Mouse (Mus musculus) adrenal gland, adult (tissue): ENCODE measurements around the gene Xpr1.

ENCODE experiments used
- DNase-seq, 2 experiments: peaks; one replicate each; pipeline ENCODE4 v3.0.0; 2022 to 2023; ENCODE audit warnings: low spot score in 1 of 2; ENCODE audit not compliant: inconsistent age in 2 of 2

Xpr1 gene

DNA sequence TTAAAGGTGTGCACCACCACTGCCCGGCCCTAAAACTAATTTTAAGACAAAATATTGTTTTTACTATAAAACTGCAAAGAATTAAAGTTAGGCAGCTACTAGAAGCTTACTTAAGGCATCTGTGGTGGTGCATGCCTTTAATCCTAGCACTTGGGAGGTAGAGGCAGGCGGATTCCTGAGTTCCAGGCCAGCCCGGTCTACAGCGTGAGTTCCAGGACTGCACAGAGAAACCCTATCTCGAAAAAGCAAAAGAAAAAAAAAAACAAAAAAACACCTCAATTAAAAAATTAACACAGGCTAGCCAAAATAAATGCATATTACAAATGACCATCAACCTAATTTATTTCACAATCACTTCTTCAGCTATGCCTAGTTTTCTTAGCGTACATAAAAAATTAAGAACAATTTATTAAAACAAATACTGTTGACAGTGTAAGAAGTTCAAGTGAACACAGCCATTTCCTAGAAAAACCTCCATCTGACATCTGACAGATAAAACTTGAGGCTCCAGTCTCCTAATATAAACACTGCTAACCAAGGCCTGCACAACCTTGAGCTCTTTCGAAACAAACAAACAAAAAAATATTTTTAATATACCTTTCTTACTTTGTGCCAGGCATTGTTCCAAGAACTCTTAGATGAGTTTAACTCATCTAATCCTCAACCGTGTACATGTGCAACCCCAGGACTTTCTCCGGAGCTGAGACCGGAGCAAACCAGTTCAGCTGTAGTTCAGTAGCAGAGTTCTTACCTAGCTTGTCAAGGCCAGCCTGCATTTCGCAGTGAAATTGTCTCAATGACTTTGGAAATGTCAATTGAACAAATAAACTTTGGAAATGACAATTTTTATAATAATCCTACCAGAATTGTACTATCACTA is 9.3 kb downstream of the Xpr1 start:
- DNase-seq, result peak in 1 of 2 experiments; percentile 75

DNA sequence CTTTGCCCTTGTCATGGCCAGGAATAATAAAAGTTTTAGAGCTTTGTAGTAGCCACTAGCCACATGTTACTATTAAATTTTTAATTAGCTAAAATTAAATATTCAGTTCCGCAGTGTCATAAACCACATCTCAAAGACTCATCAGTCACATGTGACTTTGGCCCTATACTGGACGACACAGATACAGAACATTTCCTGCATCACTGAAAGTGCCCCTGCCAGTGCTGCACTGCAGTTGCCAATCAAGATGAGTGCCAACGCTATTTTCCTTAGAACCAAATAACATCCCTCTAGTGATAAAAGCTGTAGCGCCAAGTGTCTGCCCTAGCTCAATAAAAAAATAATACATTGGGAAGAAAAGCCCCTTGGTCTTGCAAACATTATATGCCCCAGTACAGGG is 17.2 kb downstream of the Xpr1 start:
- no peak for DNase-seq

DNA sequence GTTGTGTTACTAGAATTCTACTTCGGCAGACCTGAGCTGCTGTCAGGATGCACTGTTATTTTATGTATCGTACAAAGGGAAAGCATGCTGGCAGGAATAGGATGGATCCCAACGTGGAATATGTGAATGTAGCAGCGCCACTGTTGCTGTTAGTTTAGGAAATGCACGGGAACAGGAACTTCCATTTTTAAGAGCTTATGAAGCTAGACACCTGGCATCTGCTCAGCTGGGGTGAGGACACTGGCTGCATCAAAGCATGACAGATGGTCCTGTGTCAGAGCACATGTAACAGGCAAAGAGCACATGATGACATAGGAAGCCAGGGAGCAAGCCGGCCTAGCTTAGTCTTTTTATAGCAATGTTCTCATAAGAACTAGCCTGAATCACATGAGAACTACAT is 22.4 kb downstream of the Xpr1 start:
- DNase-seq, result no peak

DNA sequence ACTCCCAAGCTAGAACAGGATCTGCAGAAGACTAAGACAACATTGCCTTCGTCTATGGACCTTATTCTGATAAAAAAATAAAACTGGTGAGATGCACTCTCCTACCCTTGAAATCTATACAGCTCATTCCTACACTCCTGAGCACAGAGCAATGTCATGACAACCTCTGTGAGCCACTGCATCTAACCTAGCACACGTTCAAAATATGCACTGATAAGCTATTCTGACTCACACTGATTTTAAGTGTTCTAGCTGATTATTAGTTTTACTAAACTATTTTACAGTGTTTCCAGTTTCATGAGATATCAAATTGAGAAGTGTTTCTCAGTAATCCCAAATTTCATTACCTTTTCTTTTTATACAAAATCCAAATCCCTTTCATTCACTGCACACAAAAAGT is 23.2 kb downstream of the Xpr1 start:
- DNase-seq, result no peak

DNA sequence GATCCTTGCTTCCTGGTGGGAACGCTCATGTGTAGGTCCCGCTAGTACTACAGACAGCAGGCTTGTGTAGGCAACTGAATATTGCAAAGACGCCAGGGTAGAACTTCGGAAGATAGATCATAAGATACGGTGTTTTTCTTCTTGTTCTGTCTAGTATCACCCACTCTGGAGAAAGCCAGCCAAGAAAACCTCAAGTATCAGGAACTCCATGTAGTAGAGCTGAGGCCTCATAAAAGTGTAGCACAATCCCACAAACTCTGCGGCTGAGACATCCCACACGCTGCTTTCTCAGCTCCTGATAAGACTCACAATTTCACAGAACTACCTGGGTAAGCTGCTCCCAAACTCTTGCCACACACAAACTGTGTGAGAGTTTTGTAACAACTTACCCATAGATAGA is 24.4 kb downstream of the Xpr1 start:
- DNase-seq, result no peak

DNA sequence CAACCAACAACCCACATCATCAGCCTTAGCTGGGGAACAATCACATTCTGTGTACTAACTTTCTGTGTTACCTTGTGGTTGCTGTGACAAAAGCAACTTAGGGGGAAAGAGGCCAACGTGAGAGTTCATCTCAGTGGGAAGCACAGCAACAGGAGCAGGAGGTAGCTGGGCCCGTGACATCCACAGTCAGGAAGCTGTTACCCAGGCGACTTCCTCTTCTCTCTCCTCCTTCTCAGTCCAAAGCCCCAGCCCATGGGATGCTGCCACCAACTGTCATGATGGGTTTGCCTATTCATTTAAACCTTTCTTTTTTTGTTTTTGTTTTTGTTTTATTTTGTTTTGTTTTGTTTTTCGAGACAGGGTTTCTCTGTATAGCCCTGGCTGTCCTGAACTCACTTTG is 25.7 kb downstream of the Xpr1 start:
- no peak for DNase-seq

DNA sequence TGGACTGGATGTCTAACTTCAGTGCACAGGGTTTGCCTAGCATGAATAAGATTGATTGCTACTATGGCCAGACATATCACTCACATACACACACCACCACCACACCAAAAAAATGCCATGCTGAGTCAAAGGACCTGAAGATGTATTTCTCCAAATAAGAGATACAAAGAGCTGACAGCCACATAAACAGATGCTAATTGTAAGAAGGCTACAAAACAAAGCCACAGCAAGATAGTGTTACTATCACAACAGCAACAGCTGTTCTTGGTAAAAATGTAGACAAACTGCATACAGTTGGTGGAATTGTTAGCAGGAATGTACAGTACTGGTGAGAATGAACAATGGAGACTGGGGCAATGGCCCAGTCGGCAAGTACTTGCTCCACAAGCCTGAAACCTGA is 28.8 kb downstream of the Xpr1 start:
- DNase-seq, result no peak

DNA sequence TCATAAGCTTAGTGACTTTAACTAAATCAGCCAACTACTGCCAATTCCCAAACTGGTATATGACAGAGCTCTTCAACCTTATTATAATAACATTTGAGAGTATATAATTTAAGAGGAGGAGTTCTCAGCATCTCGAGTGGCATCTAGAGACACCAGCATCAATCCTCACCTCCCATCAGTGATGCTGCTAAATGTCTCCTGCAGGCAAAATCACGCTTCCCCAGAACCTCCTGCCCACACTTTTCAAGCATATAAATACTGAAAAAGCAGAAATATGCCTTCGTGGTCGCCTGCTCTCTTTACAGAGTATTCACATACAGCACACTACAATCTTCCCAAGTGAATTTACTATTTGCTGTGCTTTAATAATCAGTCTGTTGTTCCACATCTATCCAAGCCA is 30.7 kb downstream of the Xpr1 start:
- DNase-seq, result no peak

DNA sequence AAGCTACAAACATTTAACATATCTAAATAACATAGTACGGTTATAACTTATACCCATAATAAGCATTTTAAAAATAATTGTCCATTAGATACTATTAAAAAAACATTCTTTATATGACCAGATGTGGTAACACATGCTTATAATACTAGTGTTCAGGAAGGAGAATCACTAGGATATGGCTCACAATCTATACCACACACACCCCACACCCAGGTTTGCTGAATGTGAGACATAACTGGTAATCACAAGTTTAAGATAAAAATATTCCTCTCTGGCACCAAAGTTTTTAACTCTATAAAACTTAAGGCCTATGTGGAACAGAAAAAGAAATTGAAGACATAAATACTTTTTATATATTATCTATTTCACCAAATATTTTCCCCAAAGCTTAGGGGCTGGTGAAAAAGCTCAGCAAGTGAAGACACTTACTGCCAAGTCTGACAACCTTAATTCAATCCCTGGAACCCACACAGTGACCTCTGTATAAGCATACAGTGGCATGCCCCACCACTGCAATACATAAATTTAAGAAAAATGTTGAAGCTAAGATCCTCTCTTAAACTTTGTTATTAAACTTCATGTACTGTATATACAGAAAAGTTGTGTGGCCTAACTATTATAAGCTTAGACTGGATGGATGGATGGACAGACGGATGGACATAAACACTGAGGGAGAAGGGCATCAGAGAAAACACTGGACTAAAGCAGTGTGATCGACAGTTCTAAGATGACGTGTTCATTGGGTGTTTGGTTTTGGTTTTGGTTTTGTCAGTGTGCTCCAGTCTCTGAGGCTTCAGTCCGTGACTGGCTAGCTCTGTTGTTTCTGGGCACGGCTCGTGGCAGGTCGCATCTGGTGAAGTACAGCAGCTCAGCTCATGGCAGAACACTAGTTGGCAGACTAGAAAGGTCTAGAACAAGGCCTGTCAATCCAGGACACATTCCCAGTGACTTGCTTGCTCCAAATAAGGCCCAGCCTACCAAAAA is 33.6 kb downstream of the Xpr1 start:
- no peak for DNase-seq

DNA sequence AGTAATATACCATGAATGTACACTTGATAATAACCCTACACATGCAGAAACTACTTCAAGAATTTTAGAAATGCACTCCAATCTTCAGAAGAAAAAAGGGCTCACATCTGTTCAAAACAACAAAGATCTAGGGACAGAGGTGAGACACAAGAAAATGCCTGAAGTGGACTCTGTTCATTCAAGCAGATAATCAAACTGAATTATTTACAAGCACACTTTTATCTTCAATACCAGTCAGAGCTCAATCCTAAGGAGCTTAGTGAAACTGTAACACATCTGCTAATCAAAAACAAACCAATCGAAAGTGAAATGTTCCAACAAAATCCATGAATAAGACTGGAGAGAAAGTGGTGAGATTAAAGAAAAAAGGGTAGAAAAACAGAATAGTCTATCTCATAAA is 35.3 kb downstream of the Xpr1 start:
- DNase-seq, result no peak

DNA sequence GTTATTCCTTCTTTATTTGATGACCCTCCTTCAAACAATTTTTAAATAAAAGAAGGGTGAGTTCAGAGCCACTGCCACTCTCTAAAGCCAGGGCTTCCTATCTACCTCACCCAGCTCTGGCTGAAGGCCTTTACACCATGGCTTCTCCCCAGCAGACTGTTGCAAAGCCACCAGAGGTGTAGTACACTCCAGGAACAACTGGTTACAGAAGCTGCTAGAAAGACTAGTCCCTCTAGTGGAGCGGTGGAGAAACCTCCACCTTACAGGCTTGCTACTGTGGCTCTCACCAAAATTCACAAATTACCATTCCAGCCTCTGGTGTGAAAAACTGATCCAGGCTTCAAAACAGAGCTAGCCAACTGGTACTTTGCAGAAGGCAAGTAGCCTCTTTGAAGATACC is 37.9 kb downstream of the Xpr1 start:
- DNase-seq, result no peak

DNA sequence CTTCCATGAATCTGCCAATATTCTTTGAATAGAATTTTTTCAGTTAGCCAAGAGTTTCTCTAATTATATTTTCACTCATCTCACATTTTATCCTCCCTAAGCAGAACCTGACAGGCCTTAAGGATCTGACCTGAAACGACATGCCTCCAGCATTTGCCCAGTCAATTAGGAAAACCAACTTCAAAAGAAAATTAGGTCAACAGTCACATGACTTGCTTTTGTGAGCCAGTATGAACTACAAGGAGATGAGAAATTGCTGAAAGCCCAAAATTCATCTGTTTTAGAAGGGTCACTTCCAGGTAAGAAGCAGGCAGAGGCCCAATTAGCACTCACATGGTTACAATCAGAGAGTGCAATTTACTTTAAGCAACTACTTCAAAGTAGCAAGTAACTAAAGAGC is 44.4 kb downstream of the Xpr1 start:
- peak in 1 of 2 experiments; percentile 64 for DNase-seq

DNA sequence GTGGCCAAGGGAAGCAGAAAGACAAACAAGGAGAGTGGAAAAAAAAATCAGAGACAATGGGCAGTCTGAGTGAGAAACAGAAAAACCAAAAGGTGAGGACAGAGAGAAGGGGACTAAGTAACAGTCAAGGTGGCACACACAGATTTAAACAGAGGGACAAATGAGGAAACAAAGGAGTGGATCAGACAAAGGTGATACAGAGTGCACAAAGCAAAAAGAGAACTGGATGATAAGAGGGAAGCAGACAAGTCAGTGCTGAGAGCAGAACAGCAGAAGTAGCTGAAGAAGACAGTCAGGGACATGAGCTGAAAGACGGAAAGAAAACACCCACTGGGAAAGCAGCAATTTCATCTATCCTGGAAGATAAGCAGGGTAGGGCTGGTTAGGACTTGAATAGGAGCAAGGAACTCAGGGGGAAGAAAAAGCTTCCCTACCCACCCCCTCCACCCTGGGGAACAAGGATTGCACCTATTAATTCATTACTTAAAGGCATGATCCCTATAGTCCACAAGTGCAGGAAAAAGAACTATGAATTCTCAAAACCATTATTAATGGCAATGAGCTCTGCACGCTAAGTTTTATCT is 47.0 kb downstream of the Xpr1 start:
- DNase-seq, result no peak

DNA sequence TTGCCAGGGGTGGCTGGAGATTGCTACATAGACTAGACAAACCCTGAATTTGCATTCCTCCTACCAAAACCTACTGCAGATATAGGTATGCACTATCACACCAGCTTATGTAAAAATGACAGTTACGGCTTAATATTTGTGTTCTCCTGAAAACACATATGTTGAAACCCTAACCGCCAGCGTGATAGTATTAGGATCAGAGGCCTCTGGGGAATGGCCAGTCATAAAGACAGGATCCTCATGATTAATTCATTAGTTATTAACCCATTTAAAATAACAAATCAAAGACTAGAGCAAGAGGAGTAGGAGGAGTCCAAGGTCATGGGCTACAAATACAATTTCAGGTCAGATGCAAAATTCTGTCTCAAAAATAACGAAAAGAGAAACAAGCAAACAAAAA is 50.8 kb downstream of the Xpr1 start:
- no peak for DNase-seq

DNA sequence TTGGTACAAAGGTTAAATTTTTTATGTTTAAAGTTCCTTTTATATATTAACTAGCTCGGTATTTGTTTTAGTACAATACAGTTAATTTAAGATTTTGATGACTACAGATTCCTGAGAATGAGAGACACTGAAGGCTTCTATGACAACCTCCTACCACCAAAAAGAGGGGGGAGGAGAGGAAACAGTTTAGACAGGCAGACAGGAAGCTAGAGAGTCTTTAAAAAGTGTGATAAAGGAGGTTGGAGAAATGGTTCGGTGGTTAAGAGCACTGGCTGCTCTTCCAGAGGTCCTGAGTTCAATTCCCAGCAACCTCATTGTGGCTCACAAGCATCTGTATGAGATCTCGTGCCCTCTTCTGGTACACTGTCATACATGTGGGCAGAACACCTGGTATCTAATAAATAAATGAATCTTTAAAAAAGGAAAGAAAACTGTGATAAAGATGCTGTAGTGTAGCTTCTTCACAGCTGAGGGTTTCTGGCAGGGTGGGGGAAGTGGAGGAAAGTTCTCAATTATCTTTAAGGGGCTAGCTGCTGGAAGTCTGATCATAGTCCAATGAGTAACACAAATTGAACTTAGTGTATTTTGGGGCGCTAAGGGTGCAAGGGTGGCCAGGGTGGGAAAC is 55.6 kb downstream of the Xpr1 start:
- no peak for DNase-seq

DNA sequence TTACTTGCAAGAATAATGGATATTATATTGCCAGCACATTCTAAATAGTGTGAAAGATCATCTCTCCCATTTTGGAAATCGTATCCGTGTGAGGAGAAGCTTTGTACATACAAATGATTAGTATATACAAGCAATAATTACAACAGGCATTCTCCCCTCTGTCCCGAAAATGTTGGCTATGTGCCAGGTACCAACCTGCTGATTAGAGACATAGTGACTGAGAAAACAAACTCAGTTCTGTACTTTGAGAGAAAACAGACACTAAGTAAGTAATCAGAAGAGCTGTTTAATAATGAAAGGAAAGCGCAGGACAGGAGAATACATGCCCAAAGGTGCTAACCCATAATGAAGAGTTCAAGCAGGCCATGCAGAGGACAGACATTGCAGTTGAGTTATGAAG is 64.1 kb downstream of the Xpr1 start:
- peak in 1 of 2 experiments; percentile 50 for DNase-seq

DNA sequence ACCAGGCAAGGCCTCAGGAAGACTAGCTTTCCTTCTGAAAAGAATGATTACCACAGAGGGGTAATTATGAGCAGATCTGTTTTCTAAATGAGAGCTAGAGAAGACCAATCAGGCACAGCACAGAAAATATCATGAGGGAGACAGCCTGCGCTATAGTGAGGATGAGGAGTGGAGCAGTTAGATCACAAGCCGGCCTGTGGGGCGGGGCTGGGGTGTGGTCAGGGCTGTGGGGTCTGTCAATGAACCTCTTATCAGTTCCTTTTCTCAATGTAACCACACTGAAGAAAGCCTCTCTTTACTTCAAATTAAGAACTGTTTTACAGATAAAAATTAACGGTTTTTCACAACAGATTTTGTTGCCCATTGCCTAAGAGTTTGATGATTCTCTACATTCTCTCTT is 65.7 kb downstream of the Xpr1 start:
- no peak for DNase-seq

DNA sequence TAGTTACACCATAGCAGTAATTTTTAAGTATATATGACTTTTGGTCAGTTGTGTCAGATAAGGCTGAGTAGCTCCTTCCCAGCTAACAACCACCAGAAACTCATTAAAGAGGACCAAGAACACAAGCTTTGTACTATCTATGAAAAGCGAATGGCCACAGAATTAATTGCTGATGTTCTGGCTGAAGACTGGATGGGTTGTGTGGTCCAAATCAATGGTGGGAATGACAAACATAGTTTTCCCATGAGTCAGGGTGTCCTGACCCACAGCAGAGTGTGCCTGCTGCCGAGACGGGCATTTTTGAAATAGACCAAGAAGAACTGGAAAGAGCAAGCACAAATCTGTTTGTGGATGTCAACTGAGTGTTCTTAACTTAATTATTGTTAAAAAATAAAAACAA is 68.7 kb downstream of the Xpr1 start:
- DNase-seq, result no peak

DNA sequence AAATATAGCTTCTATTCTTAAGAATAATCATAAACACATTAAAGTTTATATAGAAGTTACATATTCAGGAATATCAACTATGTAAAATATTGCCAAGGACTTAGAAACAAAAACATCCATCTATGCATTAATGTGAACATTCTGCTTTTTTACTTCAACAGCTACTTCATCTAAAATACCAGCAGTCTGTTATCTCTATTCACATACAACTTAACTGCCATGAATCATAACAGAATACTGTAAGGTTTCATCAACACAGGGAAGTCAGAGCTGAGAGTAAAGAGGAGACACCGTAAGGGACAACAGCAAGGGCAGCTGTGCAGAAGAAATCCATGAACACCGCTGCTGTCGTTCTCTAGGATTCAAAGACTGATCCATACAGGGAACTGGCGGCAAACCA is 69.9 kb downstream of the Xpr1 start:
- no peak for DNase-seq

DNA sequence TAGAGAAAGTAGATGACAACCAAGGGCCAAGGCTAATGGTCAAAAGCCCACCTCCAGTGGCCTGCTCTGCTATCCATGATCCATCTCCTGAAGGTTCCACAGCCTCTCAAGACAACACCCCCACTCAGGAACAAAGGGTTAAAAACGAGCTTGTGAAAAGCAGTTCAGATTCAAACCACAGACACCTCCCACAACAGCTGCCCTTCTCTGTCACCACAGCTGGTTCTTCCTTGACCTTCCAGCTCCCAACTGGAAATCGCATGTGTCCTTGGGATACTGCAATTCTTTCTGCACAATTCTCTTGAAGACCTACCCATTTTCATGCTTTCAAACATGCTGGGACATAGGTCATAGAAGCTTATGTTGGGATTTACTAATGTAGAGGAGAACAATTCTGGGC is 73.2 kb downstream of the Xpr1 start:
- DNase-seq, result no peak

DNA sequence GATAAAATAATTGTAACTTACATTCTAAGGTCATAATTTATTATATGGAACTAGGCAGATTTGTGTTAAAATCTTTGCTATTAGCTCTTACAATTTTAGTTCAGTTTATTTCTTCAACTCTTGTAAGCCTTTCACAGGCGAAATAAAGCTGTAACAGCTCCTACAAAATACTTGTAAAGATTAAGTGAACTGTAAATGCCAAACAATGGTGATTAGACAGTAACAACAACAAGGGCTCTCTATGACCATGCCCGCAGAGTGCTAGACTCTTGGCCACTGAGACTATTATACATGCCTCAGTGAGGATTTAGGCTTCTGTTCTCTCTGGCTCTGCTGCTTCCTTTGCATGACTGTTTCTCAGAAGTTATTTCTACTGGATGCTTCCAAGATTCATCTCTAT is 77.6 kb downstream of the Xpr1 start:
- DNase-seq, result no peak
